Mouse (Mus musculus): Measurements from ENCODE around the gene Fzr1. TPM values are rescaled to one million over a fixed set of nuclear protein-coding genes. Genes with fewer than 3 reads are reported as not detected.

The Fzr1 gene
- polyA plus RNA-seq, 1 experiment from 2014 or later = 127 TPM

- peak; percentile 5 for ATAC-seq (ENCODE audit: insufficient read depth)
- Histone ChIP-seq H3K9me3 (replicated peaks) (no peaks in the 10 kb centered on the region), H3K4me2 (peak overlapping the region; percentile 96), H3K27me3 (peaks cover 16% of the 10 kb centered on the region), H3K36me3 (replicated peaks) (peaks cover 25% of the 10 kb centered on the region), H3K9ac (peak overlapping the region; percentile 96), H3K4me3 (replicated peaks) (peak overlapping the region; percentile 90), H3K27ac (replicated peaks) (peak overlapping the region; percentile 90), H3K4me1 (replicated peaks) (peaks cover 77% of the 10 kb centered on the region)
- 1% methylated on average over 29 of the region's 29 CpGs for WGBS (ENCODE audit: insufficient replicate concordance)
Observed at GRCm38 (mm10) chr10:81349961-81350350, 28.4 kb downstream of the Fzr1 start.

- Histone ChIP-seq H3K4me2 (peak overlapping the region; percentile 96), H3K27ac (replicated peaks) (peak overlapping the region; percentile 90), H3K27me3 (peaks cover 24% of the 10 kb centered on the region), H3K9me3 (replicated peaks) (no peaks in the 10 kb centered on the region), H3K4me1 (replicated peaks) (peaks cover 76% of the 10 kb centered on the region), H3K36me3 (replicated peaks) (peaks cover 25% of the 10 kb centered on the region), H3K4me3 (replicated peaks) (peak overlapping the region; percentile 90), H3K9ac (peak overlapping the region; percentile 96)
- WGBS (ENCODE audit: insufficient replicate concordance) = 6% methylated on average over 12 of the region's 12 CpGs
- peak; percentile 19; the same call in 1 of the 2 replicates for ATAC-seq (ENCODE audit: insufficient read depth)
Observed at GRCm38 (mm10) chr10:81349146-81349545, 29.2 kb downstream of the Fzr1 start.

GRCm38 (mm10) chr10:81346453-81347067 lies 31.8 kb downstream of the Fzr1 start:
- Histone ChIP-seq H3K4me3 (replicated peaks) (peak overlapping the region; percentile 49), H3K9me3 (replicated peaks) (no peaks in the 10 kb centered on the region), H3K27ac (replicated peaks) (peak overlapping the region; percentile 57; the same call in 1 of the 2 replicates), H3K27me3 (peaks cover 50% of the 10 kb centered on the region), H3K4me1 (replicated peaks) (peaks cover 75% of the 10 kb centered on the region), H3K9ac (peak overlapping the region; percentile 33; the same call in 1 of the 2 replicates), H3K4me2 (peak overlapping the region; percentile 82), H3K36me3 (replicated peaks) (peaks cover 25% of the 10 kb centered on the region)
- ATAC-seq (ENCODE audit: insufficient read depth) = 0 out of 2 replicates have a peak, but pooled peaks have one; percentile 1
- WGBS (ENCODE audit: insufficient replicate concordance) = 13% methylated on average over 55 of the region's 55 CpGs

- H3K36me3 ChIP-seq (replicated peaks) = peaks cover 25% of the 10 kb centered on the region
- 50% methylated on average over 4 of the region's 4 CpGs for WGBS (ENCODE audit: insufficient replicate concordance)
- H3K4me3 ChIP-seq (replicated peaks) = no peak overlapping the region
- H3K9ac ChIP-seq = no peak overlapping the region
- no peak overlapping the region for H3K4me2 ChIP-seq
- H3K27me3 ChIP-seq = peaks cover 63% of the 10 kb centered on the region
- no peaks in the 10 kb centered on the region for H3K9me3 ChIP-seq (replicated peaks)
- peaks cover 81% of the 10 kb centered on the region for H3K4me1 ChIP-seq (replicated peaks)
- no peak for ATAC-seq (ENCODE audit: insufficient read depth)
- H3K27ac ChIP-seq (replicated peaks) = no peak overlapping the region
Observed at GRCm38 (mm10) chr10:81345162-81345534, 33.2 kb downstream of the Fzr1 start.

- no peaks in the 10 kb centered on the region for H3K9me3 ChIP-seq (replicated peaks)
- 43% methylated on average over 8 of the region's 8 CpGs for WGBS (ENCODE audit: insufficient replicate concordance)
- H3K9ac ChIP-seq = no peak overlapping the region
- H3K27ac ChIP-seq (replicated peaks) = no peak overlapping the region
- H3K36me3 ChIP-seq (replicated peaks) = peaks cover 25% of the 10 kb centered on the region
- no peak overlapping the region for H3K4me2 ChIP-seq
- ATAC-seq (ENCODE audit: insufficient read depth) = no peak
- peaks cover 66% of the 10 kb centered on the region for H3K27me3 ChIP-seq
- no peak overlapping the region for H3K4me3 ChIP-seq (replicated peaks)
- H3K4me1 ChIP-seq (replicated peaks) = peaks cover 77% of the 10 kb centered on the region
Observed at GRCm38 (mm10) chr10:81344421-81345161, 33.7 kb downstream of the Fzr1 start.

- Histone ChIP-seq H3K4me1 (replicated peaks) (peaks cover 60% of the 10 kb centered on the region), H3K36me3 (replicated peaks) (peaks cover 17% of the 10 kb centered on the region), H3K4me2 (peak within 1 kb of the TSS; percentile 72), H3K4me3 (replicated peaks) (peak within 1 kb of the TSS; percentile 51), H3K9ac (peak within 1 kb of the TSS; percentile 15; the same call in 1 of the 2 replicates), H3K9me3 (replicated peaks) (no peaks in the 10 kb centered on the region), H3K27me3 (peaks cover 76% of the 10 kb centered on the region), H3K27ac (replicated peaks) (no peak within 1 kb of the TSS)
- no peak for ATAC-seq (ENCODE audit: insufficient read depth)
- 5% methylated on average over 63 of the region's 67 CpGs for WGBS (ENCODE audit: insufficient replicate concordance)
Observed at GRCm38 (mm10) chr10:81342686-81343505, 35.4 kb downstream of the Fzr1 start, which contains the start of gene Gipc3. Gene Gipc3, minus strand, starts transcription at chr10:81343266.

- no peak overlapping the region for H3K4me2 ChIP-seq
- WGBS (ENCODE audit: insufficient replicate concordance) = 28% methylated on average over 16 of the region's 16 CpGs
- ATAC-seq (ENCODE audit: insufficient read depth) = no peak
Observed at GRCm38 (mm10) chr10:81341333-81341949, 36.9 kb downstream of the Fzr1 start.

GRCm38 (mm10) chr10:81340551-81341332 lies 37.6 kb downstream of the Fzr1 start:
- Histone ChIP-seq H3K4me1 (replicated peaks) (peaks cover 40% of the 10 kb centered on the region), H3K4me2 (peak overlapping the region; percentile 13), H3K27ac (replicated peaks) (no peak overlapping the region), H3K36me3 (replicated peaks) (0 out of 2 replicates have a peak, but pooled peaks cover under 1% of the 10 kb centered on the region), H3K9ac (no peak overlapping the region), H3K27me3 (peaks cover 83% of the 10 kb centered on the region), H3K9me3 (replicated peaks) (no peaks in the 10 kb centered on the region), H3K4me3 (replicated peaks) (no peak overlapping the region)
- peak; percentile 35; the same call in 1 of the 2 replicates for ATAC-seq (ENCODE audit: insufficient read depth)
- 42% methylated on average over 17 of the region's 17 CpGs for WGBS (ENCODE audit: insufficient replicate concordance)

More at GRCm38 (mm10) chr10:81341333-81341949, 36.9 kb downstream of the Fzr1 start:
- H3K4me3 ChIP-seq (replicated peaks) = no peak overlapping the region
- peaks cover 6% of the 10 kb centered on the region; the same call in 1 of the 2 replicates for H3K36me3 ChIP-seq (replicated peaks)
- no peak overlapping the region for H3K9ac ChIP-seq
- H3K9me3 ChIP-seq (replicated peaks) = no peaks in the 10 kb centered on the region
- no peak overlapping the region for H3K27ac ChIP-seq (replicated peaks)
- peaks cover 85% of the 10 kb centered on the region for H3K27me3 ChIP-seq
- H3K4me1 ChIP-seq (replicated peaks) = peaks cover 46% of the 10 kb centered on the region

- Histone ChIP-seq H3K4me1 (replicated peaks) (peaks cover 15% of the 10 kb centered on the region), H3K36me3 (replicated peaks) (no peaks in the 10 kb centered on the region), H3K27ac (replicated peaks) (no peak overlapping the region), H3K9me3 (replicated peaks) (no peaks in the 10 kb centered on the region), H3K4me2 (no peak overlapping the region), H3K4me3 (replicated peaks) (no peak overlapping the region), H3K27me3 (peaks cover 63% of the 10 kb centered on the region), H3K9ac (no peak overlapping the region)
- WGBS (ENCODE audit: insufficient replicate concordance) = 76% methylated on average over 4 of the region's 4 CpGs
- no peak for ATAC-seq (ENCODE audit: insufficient read depth)
Observed at GRCm38 (mm10) chr10:81336558-81336957, 41.8 kb downstream of the Fzr1 start.

All from liver, embryonic 15.5 days (tissue).